Mouse (Mus musculus) C2C12 (cell line): ENCODE results near the gene Nek8. TPM values are rescaled to one million over a fixed set of nuclear protein-coding genes. Genes with fewer than 3 reads are reported as not detected.

ENCODE experiments used
- H3K27me3 ChIP-seq: one replicate; pipeline ENCODE4 v1.6.1; 2011; ENCODE audit not compliant: control insufficient read depth, insufficient read depth, insufficient read length
- H3K36me3 ChIP-seq: one replicate; pipeline ENCODE4 v1.6.1; 2011; ENCODE audit not compliant: control insufficient read depth, insufficient read depth
- H3K4me3 ChIP-seq: one replicate; pipeline ENCODE4 v1.5.1; 2011; ENCODE audit warnings: mild to moderate bottlenecking, control low read depth; ENCODE audit not compliant: poor library complexity, insufficient read depth, severe bottlenecking
- H3K79me2 ChIP-seq: one replicate; pipeline ENCODE4 v1.6.1; 2011; ENCODE audit not compliant: control insufficient read depth, insufficient read depth
- H3K79me3 ChIP-seq: one replicate; pipeline ENCODE4 v1.6.1; 2011; ENCODE audit warnings: low read depth, control low read depth
- H3ac ChIP-seq: one replicate; pipeline ENCODE3; 2011; ENCODE audit warnings: low read depth; ENCODE audit not compliant: control insufficient read depth, insufficient read length
- CEBPB ChIP-seq: IDR thresholded peaks from one replicate; pipeline ENCODE4 v1.6.1; 2011; ENCODE audit warnings: low read depth, mild to moderate bottlenecking, control low read depth, moderate library complexity
- CTCF ChIP-seq: IDR thresholded peaks from one replicate; pipeline ENCODE4 v1.5.1; 2011; ENCODE audit not compliant: control insufficient read depth, insufficient read depth, insufficient read length
- FOSL1 ChIP-seq: IDR thresholded peaks from one replicate; pipeline ENCODE4 v1.8.0; 2011; ENCODE audit warnings: mild to moderate bottlenecking, low read length; ENCODE audit not compliant: poor library complexity, insufficient read depth, severe bottlenecking
- MAX ChIP-seq: IDR thresholded peaks from one replicate; pipeline ENCODE4 v1.6.1; 2011; ENCODE audit warnings: mild to moderate bottlenecking, control low read depth
- MYOD1 ChIP-seq: IDR thresholded peaks from one replicate; pipeline ENCODE4 v1.6.1; 2011; ENCODE audit warnings: low read depth; ENCODE audit not compliant: control insufficient read depth, insufficient read length
- MYOG ChIP-seq: IDR thresholded peaks from one replicate; pipeline ENCODE4 v1.6.1; 2011; ENCODE audit not compliant: control insufficient read depth, insufficient read length; ENCODE audit errors: extremely low read depth
- USF1 ChIP-seq: IDR thresholded peaks from one replicate; pipeline ENCODE4 v1.6.1; 2011; ENCODE audit warnings: low read depth, mild to moderate bottlenecking, control low read depth, moderate library complexity
- polyA plus RNA-seq: library from polyadenylated mRNA; unstranded; fragments of >200 nt; fragmentation: generic; extraction: Trizol; gene quantifications from one replicate; pipeline ENCODE4 v1.2.1, GENCODE M21; 2012; ENCODE audit warnings: missing spikeins

Nek8 gene
- polyA plus RNA-seq, 1 experiment, result 8.9 TPM

DNA sequence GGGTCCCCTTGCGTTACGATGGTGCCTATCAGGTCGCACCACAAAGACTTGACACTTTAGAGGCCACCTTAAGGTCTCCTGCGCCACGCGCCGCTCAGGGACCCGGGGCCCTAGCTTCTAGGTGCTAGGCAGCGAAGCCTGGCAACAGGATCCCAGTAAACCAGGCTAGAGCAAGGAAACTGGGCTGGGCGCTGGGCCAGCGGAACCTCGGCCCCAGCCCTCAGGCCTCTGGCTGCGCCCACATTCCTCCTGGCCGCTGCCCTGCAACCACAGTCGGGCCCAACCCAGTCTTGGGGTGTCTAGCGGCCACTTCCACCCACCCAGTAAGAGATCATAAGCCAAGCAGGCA lies 10.7 kb downstream of the Nek8 start:
- TF ChIP-seq MYOD1 (no peak), MYOG (no peak), FOSL1 (no peak), CEBPB (no peak), CTCF (no peak), USF1 (no peak), MAX (no peak)
- Histone ChIP-seq H3K4me3 (peak overlapping the region; percentile 94), H3K27me3 (no peaks in the 10 kb centered on the region), H3K79me3 (peaks cover 38% of the 10 kb centered on the region), H3K79me2 (peaks cover 46% of the 10 kb centered on the region), H3K36me3 (peaks cover 25% of the 10 kb centered on the region), H3ac (peak overlapping the region; percentile 73)

DNA sequence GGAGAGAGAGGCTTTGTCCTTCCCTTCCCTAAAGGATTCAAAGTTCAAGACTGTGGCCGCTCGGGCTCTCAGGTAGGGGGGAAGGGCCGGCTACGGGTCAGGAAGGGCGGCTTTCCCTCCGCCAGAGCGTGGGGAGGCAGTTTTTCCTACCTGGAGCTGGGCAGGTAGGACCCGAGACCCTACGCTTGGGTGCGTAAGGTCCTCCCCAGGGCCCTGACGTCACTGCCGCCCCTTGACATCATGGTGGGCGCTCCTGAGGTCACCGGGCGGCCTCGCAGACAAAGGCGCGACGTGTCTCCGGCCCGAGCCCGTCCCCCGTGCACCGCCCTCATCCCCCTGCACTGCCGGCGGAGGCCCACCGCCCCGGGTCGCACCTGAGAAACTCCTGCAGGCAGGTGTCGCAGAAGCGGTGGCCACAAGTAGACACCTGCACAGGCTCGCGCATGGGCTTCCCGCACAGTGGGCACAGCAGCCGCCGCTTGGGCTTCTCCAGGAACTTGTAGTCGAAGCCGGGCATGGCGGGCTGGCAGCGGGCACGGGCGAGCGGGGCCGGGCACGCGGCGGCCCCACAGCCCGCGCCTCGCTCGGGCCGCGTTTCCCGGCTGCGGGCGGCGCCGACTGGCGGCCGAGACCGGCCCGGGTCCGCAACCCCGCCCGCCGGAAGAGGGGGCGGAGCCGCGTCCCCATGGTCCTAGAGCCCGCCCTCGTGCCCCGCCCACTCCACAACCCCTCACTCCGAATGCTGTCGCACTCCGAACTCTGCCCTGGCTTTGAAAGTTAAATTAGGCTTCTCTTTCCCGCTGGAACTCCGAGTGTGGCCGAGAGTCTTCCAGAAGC lies 11.3 kb downstream of the Nek8 start, which contains the start of gene Traf4:
Traf4 (minus strand) TSS at position 666 of the 837 bp plus-strand sequence.
- H3ac ChIP-seq, result peak within 1 kb of the TSS; percentile 94
- H3K79me2 ChIP-seq, result peaks cover 47% of the 10 kb centered on the region
- TF ChIP-seq MAX (peak; percentile 10), CEBPB (no peak), CTCF (peak; percentile 39)
- peaks cover 38% of the 10 kb centered on the region for H3K79me3 ChIP-seq
- H3K4me3 ChIP-seq, result peak within 1 kb of the TSS; percentile 94
- no peaks in the 10 kb centered on the region for H3K27me3 ChIP-seq
- H3K36me3 ChIP-seq, result peaks cover 31% of the 10 kb centered on the region

DNA sequence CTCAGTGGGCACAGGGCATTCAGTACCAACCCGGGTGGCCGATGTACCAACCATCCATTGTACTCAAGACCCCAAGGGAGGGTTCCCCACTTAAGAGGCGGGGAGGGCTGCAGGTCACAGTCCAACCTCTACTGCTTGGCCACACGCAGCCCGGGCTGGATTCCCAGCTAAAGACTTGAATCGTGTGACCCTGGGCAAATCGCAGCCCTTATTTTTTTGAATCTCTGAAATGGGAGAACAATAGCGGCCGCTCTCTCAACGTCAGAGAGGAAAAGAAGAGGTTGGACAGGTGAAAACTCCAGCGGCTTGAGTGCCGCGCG lies 11.9 kb downstream of the Nek8 start:
- peaks cover 37% of the 10 kb centered on the region for H3K36me3 ChIP-seq
- peaks cover 38% of the 10 kb centered on the region for H3K79me3 ChIP-seq
- H3K4me3 ChIP-seq, result peak overlapping the region; percentile 94
- peaks cover 47% of the 10 kb centered on the region for H3K79me2 ChIP-seq
- no peak for TF ChIP-seq MYOD1
- no peak for TF ChIP-seq CEBPB
- TF ChIP-seq FOSL1, result no peak
- TF ChIP-seq USF1, result no peak
- no peak for TF ChIP-seq MAX
- no peak for TF ChIP-seq MYOG
- TF ChIP-seq CTCF, result no peak
- peak overlapping the region; percentile 94 for H3ac ChIP-seq
- H3K27me3 ChIP-seq, result no peaks in the 10 kb centered on the region

DNA sequence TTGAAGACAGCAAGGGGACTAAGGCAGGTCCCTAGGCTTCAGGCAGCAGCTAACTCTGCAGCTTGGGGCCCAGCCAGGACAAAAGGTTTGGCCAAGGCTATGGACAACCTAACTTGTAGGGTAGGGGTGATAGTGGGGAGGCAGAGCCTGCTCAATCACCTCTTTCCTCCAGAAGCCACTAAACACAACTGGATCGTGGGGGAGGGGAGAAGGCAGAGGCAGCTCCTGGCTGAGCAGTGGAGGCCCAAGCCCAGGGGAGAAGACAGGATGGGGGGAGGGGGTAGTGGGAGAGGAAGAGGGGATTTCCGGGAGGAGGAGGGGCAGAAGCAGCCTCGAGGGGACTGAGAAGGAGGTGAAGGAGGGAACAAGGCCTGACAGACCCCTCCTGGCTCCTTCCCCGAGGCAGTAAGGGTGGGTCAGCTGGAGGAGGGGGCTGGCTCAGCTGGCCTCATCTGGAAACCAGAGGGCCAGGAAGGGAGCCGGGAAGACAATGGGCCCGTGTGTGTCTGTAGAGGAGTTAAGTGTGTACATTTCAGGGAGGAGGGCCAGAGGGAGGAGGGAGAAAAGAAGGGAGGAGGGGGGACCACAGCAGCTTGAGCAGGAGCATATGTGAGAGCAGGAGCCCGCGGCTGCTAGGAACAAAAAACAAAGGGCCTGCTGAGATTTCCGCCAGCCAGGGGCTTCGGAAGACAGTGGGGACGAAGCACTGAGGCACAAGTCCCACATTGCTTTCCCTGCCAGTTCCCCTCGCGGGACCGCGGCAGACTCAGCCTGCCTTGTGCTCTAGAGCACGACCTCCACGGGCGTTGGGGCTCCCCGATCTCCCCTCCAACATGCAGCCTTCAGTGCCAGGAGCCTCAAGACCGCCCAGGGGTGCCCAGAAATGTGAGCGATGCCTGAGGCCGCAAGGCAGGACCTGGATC lies 12.5 kb downstream of the Nek8 start:
- Histone ChIP-seq H3K4me3 (peak overlapping the region; percentile 94), H3K36me3 (peaks cover 42% of the 10 kb centered on the region), H3K27me3 (no peaks in the 10 kb centered on the region), H3ac (peak overlapping the region; percentile 94), H3K79me3 (peaks cover 38% of the 10 kb centered on the region), H3K79me2 (peaks cover 48% of the 10 kb centered on the region)
- TF ChIP-seq CTCF (no peak), FOSL1 (no peak), CEBPB (no peak), MYOG (no peak), MAX (no peak), MYOD1 (no peak), USF1 (no peak)

DNA sequence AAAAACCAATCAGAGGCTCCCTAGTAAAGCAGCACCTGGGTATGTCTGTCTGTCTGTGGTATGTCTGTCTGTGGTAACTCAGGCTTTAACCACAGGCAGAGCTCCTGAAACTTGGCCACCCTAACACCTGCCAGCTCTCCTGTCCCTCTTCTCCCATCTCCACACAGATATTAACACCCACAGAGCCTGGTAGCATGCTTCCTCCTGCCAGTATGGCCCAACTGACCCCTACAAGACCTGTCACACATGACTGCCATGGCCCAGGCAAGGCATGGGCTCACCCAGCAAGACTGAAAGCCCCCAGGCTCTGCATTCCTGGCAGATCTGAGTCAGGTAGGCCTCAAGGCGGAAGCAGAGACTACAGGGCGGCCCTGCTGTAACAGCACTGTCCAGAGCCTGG lies 13.4 kb downstream of the Nek8 start:
- H3K36me3 ChIP-seq, result peaks cover 51% of the 10 kb centered on the region
- H3K27me3 ChIP-seq, result no peaks in the 10 kb centered on the region
- H3ac ChIP-seq, result peak overlapping the region; percentile 9
- H3K79me3 ChIP-seq, result peaks cover 44% of the 10 kb centered on the region
- H3K4me3 ChIP-seq, result peak overlapping the region; percentile 94
- H3K79me2 ChIP-seq, result peaks cover 57% of the 10 kb centered on the region
- TF ChIP-seq CEBPB, result no peak
- peak; percentile 55 for TF ChIP-seq MYOD1

DNA sequence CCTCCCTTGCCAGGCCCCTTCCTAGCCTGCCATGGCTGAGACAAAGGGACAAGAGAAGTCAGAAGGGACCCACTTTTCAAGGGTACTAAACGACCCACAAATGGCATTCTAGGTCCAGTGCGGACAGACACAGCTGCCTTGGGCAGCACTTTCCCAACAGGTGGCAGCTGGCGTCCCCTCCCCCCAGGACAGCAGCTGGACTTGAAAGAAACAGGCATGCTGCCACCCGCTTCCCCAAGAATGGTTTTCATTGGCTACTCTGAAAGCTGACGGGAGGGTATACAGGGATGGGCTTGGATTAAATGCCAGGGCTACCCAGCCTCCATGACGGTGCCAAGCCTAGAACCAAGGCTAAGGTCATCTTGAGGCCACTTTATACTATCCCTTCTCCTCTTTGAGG lies 14.0 kb downstream of the Nek8 start:
- no peaks in the 10 kb centered on the region for H3K27me3 ChIP-seq
- H3ac ChIP-seq, result no peak overlapping the region
- peaks cover 62% of the 10 kb centered on the region for H3K79me2 ChIP-seq
- peaks cover 56% of the 10 kb centered on the region for H3K36me3 ChIP-seq
- peaks cover 47% of the 10 kb centered on the region for H3K79me3 ChIP-seq
- no peak for TF ChIP-seq CEBPB
- no peak for TF ChIP-seq USF1
- TF ChIP-seq MAX, result no peak
- TF ChIP-seq MYOG, result peak; percentile 80
- TF ChIP-seq MYOD1, result peak; percentile 95
- no peak overlapping the region for H3K4me3 ChIP-seq
